Mouse (Mus musculus): ENCODE measurements at regions not wholly inside any gene's neighbourhood (a gene's known extent, or its start where the extent isn't known, plus 50 kb on each side); places are given as distances from the start of the nearest gene placed in this dataset.

DNA sequence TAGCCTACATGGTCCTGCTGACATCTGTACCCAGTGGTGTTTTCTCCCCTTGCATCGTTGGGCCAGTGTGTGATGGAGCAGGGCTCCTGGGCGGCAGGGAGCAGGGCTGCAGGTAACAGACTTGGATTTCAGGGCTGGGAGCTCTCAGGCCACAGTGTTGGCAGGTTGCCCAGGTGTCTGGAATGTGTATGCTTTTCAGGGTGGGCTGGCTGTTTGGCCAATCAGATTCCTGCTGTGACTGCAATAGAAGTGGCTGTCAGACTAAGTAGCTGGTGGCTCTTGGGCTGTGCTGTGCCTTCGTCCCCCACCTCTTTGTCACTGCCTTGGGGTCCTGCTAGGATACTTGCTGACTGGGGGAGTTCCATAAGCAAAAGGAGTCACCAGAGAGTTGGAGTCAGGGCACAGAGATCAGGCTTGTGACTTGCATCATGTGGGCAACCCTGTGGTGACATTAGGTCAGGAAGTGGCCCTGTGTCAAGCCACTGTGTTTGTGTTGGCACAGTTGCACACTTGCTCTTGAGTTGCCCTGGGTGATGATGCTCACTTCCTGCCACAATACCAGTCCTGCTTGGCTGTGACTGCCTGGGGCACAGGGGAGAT is 183.1 kb downstream of the Fgf9 start:
- no peak overlapping the region for H3K4me2 ChIP-seq (ENCODE audit: insufficient read depth, low read depth, poor library complexity, severe bottlenecking)
- peaks cover 0 to 3% of the 10 kb centered on the region in 2 experiments; a peak in 2 of 4 replicates for H3K4me1 ChIP-seq (ENCODE audit: control insufficient read depth in 1 of 2, insufficient read depth in 2 of 2)
- no peak for TF ChIP-seq ZNF384 (IDR thresholded peaks at IDR 0.05; ENCODE audit: low read depth, low read length)
- TF ChIP-seq KAT2A (IDR thresholded peaks at IDR 0.05; ENCODE audit: insufficient replicate concordance, low read length), result no peak
- TF ChIP-seq ZKSCAN1 (IDR thresholded peaks at IDR 0.05; ENCODE audit: borderline replicate concordance, low read depth, low read length), result no peak
- TF ChIP-seq IRF4 (IDR thresholded peaks at IDR 0.05; ENCODE audit: low read depth, low read length), result no peak
- TF ChIP-seq USF2 (conservative IDR thresholded peaks at IDR 0.05; ENCODE audit: low read depth, low read length), result no peak
- no peak for TF ChIP-seq ETS1 (conservative IDR thresholded peaks at IDR 0.05; ENCODE audit: low read depth, low read length)
- TF ChIP-seq ZMIZ1 (IDR thresholded peaks at IDR 0.05; ENCODE audit: low read depth, low read length), result no peak
- no peak for TF ChIP-seq MEF2A (IDR thresholded peaks at IDR 0.05; ENCODE audit: borderline replicate concordance, low read depth, low read length)
- TF ChIP-seq CHD2 (IDR thresholded peaks at IDR 0.05; ENCODE audit: low read length), result no peak
- H3K27me3 ChIP-seq (replicated peaks), result no peaks in the 10 kb centered on the region
- no peak overlapping the region for H3K4me3 ChIP-seq (replicated peaks in 1 of 3; ENCODE audit: low read depth in 2 of 3, low read length in 2 of 3, poor library complexity in 1 of 3)
- no peaks in the 10 kb centered on the region for H3K36me3 ChIP-seq (replicated peaks in 1 of 2; ENCODE audit: control insufficient read depth in 1 of 2, insufficient read depth in 1 of 2, low read length in 1 of 2)
- no peak overlapping the region for H3K27ac ChIP-seq (ENCODE audit: insufficient read depth, low read depth)
- H3K9me3 ChIP-seq (replicated peaks; ENCODE audit: low read length), result no peaks in the 10 kb centered on the region
- DNase-seq (ENCODE audit: extremely low read depth), result peak; percentile 2
- dilution Hi-C loops (cut with MboI; ENCODE audit: extremely low pct_ligation_motif_present, extremely low pct_unique_long_range_greater_than_20kb, low sequenced_read_pairs) (no loop called here), in situ Hi-C loops (cut with MboI; ENCODE audit: low pct_ligation_motif_present, low pct_unique_long_range_greater_than_20kb, low sequenced_read_pairs) (no loop called here)
- no peak overlapping the region for H3K9ac ChIP-seq (ENCODE audit: insufficient read depth, low read depth)
- no peaks in the 10 kb centered on the region for H3K79me2 ChIP-seq (replicated peaks; ENCODE audit: control insufficient read depth, extremely low read depth, insufficient read depth, poor library complexity, severe bottlenecking)

DNA sequence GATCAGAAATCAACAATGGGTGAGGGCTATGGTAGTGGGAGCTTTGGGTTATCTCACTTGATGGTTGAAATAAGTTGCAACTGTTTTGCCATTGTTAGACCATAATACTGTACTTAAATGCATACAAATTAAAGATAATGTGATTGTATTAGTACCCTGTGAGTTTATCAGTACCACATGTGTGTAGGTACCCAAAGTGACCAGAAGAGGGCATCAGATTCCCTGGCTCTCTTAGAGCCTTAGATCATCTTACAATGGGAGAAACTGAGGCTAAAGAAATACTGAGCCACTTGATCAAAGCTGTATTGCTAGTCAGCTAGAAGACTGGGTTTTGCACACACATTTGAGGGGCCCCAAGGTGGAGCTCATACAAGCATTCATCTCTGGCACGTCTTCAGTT is 155.5 kb downstream of the Fgf9 start:
- H3K9ac ChIP-seq (ENCODE audit: insufficient read depth, low read depth), result no peak overlapping the region
- dilution Hi-C loops (cut with MboI; ENCODE audit: extremely low pct_ligation_motif_present, extremely low pct_unique_long_range_greater_than_20kb, low sequenced_read_pairs) (no loop called here), in situ Hi-C loops (cut with MboI; ENCODE audit: low pct_ligation_motif_present, low pct_unique_long_range_greater_than_20kb, low sequenced_read_pairs) (no loop called here)
- H3K4me1 ChIP-seq (ENCODE audit: control insufficient read depth in 1 of 2, insufficient read depth in 2 of 2), result 0 out of 4 replicates have a peak, but pooled peaks cover 0 to 5% of the 10 kb centered on the region in 2 experiments
- H3K27ac ChIP-seq (ENCODE audit: insufficient read depth, low read depth), result no peak overlapping the region
- H3K9me3 ChIP-seq (replicated peaks; ENCODE audit: low read length), result peaks cover 2% of the 10 kb centered on the region
- H3K27me3 ChIP-seq (replicated peaks), result no peaks in the 10 kb centered on the region
- no peak for TF ChIP-seq TBP (conservative IDR thresholded peaks at IDR 0.05; ENCODE audit: low read depth, low read length)
- TF ChIP-seq CTCF (conservative IDR thresholded peaks at IDR 0.05 in 1 of 2, IDR thresholded peaks at IDR 0.05 in 1 of 2; ENCODE audit: low read depth in 2 of 2, low read length in 2 of 2), result peak; percentile 20 to 27; a peak in 1 of 4 replicates
- TF ChIP-seq SMC3 (IDR thresholded peaks at IDR 0.05; ENCODE audit: low read depth, low read length), result peak; percentile 20; the same call in 1 of the 2 replicates
- no peaks in the 10 kb centered on the region for H3K36me3 ChIP-seq (replicated peaks in 1 of 2; ENCODE audit: control insufficient read depth in 1 of 2, insufficient read depth in 1 of 2, low read length in 1 of 2)
- no peaks in the 10 kb centered on the region for H3K79me2 ChIP-seq (replicated peaks; ENCODE audit: control insufficient read depth, extremely low read depth, insufficient read depth, poor library complexity, severe bottlenecking)
- no peak for DNase-seq (ENCODE audit: extremely low read depth)
- no peak overlapping the region for H3K4me2 ChIP-seq (ENCODE audit: insufficient read depth, low read depth, poor library complexity, severe bottlenecking)
- no peak overlapping the region for H3K4me3 ChIP-seq (replicated peaks in 1 of 3; ENCODE audit: low read depth in 2 of 3, low read length in 2 of 3, poor library complexity in 1 of 3)

DNA sequence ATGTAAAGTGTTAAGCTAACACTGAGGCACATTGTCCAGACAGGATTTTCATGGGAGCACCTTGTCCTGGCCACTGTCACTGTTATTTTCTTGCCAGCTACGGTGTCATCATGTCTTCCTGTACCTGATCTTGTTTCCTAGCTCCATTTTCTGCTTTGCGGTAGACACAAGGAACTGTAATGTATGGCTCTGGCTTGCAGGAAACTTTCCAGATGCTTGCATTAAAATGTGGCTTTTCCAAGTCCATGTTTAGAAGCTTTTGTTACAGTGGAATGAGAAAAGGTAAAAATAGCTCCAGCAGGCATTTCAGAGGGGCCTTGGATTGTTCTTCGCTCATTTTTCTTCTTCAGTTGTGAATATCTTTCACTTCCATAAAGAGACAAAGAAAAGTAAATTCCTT is 154.1 kb downstream of the Fgf9 start:
- dilution Hi-C loops (cut with MboI; ENCODE audit: extremely low pct_ligation_motif_present, extremely low pct_unique_long_range_greater_than_20kb, low sequenced_read_pairs) (no loop called here), in situ Hi-C loops (cut with MboI; ENCODE audit: low pct_ligation_motif_present, low pct_unique_long_range_greater_than_20kb, low sequenced_read_pairs) (no loop called here)

More for the DNA sequence above, 154.1 kb downstream of the Fgf9 start:
- no peak for DNase-seq (ENCODE audit: extremely low read depth)
- no peak for TF ChIP-seq MAX (IDR thresholded peaks at IDR 0.05; ENCODE audit: low read length)
- TF ChIP-seq ZKSCAN1 (IDR thresholded peaks at IDR 0.05; ENCODE audit: borderline replicate concordance, low read depth, low read length), result no peak
- TF ChIP-seq MAZ (IDR thresholded peaks at IDR 0.05; ENCODE audit: low read depth, low read length), result no peak
- no peak for TF ChIP-seq MAFK (IDR thresholded peaks at IDR 0.05; ENCODE audit: insufficient replicate concordance, low read length)
- TF ChIP-seq ELF1 (IDR thresholded peaks at IDR 0.05; ENCODE audit: low read depth, low read length), result no peak
- no peak for TF ChIP-seq NELFE (IDR thresholded peaks at IDR 0.05; ENCODE audit: low read depth, low read length)
- TF ChIP-seq ZC3H11A (IDR thresholded peaks at IDR 0.05; ENCODE audit: low read depth, low read length), result no peak
- no peak for TF ChIP-seq TBP (conservative IDR thresholded peaks at IDR 0.05; ENCODE audit: low read depth, low read length)
- no peak for TF ChIP-seq CHD1 (IDR thresholded peaks at IDR 0.05; ENCODE audit: low read depth, low read length)
- no peak for TF ChIP-seq MEF2A (IDR thresholded peaks at IDR 0.05; ENCODE audit: borderline replicate concordance, low read depth, low read length)
- TF ChIP-seq JUND (conservative IDR thresholded peaks at IDR 0.05; ENCODE audit: low read depth, low read length), result no peak
- no peak for TF ChIP-seq UBTF (IDR thresholded peaks at IDR 0.05; ENCODE audit: low read depth, low read length)
- no peak for TF ChIP-seq SMC3 (IDR thresholded peaks at IDR 0.05; ENCODE audit: low read depth, low read length)
- TF ChIP-seq ZMIZ1 (IDR thresholded peaks at IDR 0.05; ENCODE audit: low read depth, low read length), result no peak
- no peak overlapping the region for H3K27ac ChIP-seq (ENCODE audit: insufficient read depth, low read depth)
- H3K79me2 ChIP-seq (replicated peaks; ENCODE audit: control insufficient read depth, extremely low read depth, insufficient read depth, poor library complexity, severe bottlenecking), result no peaks in the 10 kb centered on the region
- no peak overlapping the region for H3K9ac ChIP-seq (ENCODE audit: insufficient read depth, low read depth)
- 0 out of 4 replicates have a peak, but pooled peaks cover 0 to 5% of the 10 kb centered on the region in 2 experiments for H3K4me1 ChIP-seq (ENCODE audit: control insufficient read depth in 1 of 2, insufficient read depth in 2 of 2)
- no peaks in the 10 kb centered on the region for H3K36me3 ChIP-seq (replicated peaks in 1 of 2; ENCODE audit: control insufficient read depth in 1 of 2, insufficient read depth in 1 of 2, low read length in 1 of 2)
- H3K27me3 ChIP-seq (replicated peaks), result no peaks in the 10 kb centered on the region
- H3K9me3 ChIP-seq (replicated peaks; ENCODE audit: low read length), result peaks cover 2% of the 10 kb centered on the region
- H3K4me2 ChIP-seq (ENCODE audit: insufficient read depth, low read depth, poor library complexity, severe bottlenecking), result no peak overlapping the region
- no peak overlapping the region for H3K4me3 ChIP-seq (replicated peaks in 1 of 3; ENCODE audit: low read depth in 2 of 3, low read length in 2 of 3, poor library complexity in 1 of 3)

Measured in CH12.LX (cell line).